9 mouse cellular contexts compared by ENCODE assay signal in genomic region chr9:107288711-107289110, GRCm38 (mm10). TPM values are rescaled to one million over a fixed set of nuclear protein-coding genes. Genes with fewer than 3 reads are reported as not detected.
DNase-seq lines count a peak whose midpoint lies in the region; ATAC-seq and TF ChIP-seq lines count a peak whose summit lies in the region.
"Had no signal": no experiment of that assay in that cellular context is flagged by ENCODE, and none has a peak within 500 bp of the region (broad histone marks: within the 10 kb centered on the region; RNA-seq: fewer than 3 reads in every experiment).

No protein-coding gene starts in this region.

- H3K27me3 ChIP-seq in hindbrain, embryonic 13.5 days = peaks cover 38% of the 10 kb centered on the region
- H3K27me3 ChIP-seq in liver, embryonic 14.5 days (ENCODE audit: control insufficient read depth, insufficient read depth, low read length) = peaks cover 3% of the 10 kb centered on the region; the same call in 1 of the 2 replicates
- H3K27me3 ChIP-seq: Patski had no signal

- DNase-seq in embryo, embryonic 10.5 days (ENCODE audit: low spot score) = peak; percentile 31
- DNase-seq in embryo, embryonic 9.5 days (ENCODE audit: extremely low spot score) = no peak
- DNase-seq in ZHBTc4 (ENCODE audit: low read depth, low spot score) = peak; percentile 85
- DNase-seq in liver, embryonic 14.5 days (ENCODE audit: low read depth in 3 of 3, low spot score in 3 of 3) = peak in 2 of 3 experiments; percentile 51 to 84
- peak; percentile 76 to 78 for DNase-seq in natural killer cell, adult 2 months (ENCODE audit: low spot score in 2 of 2)
- DNase-seq in urinary bladder, adult 2 months (ENCODE audit: low spot score) = no peak
- no peak for DNase-seq in embryo, embryonic 10 days (ENCODE audit: low spot score)

- H3K4me3 ChIP-seq in hindbrain, embryonic 13.5 days = peak overlapping the region; percentile 38; the same call in 1 of the 2 replicates
- H3K4me3 ChIP-seq in liver, embryonic 14.5 days (ENCODE audit: insufficient read depth in 1 of 2, low read depth in 2 of 2, low read length in 2 of 2) = peak overlapping the region; percentile 56 to 72

- H3K27ac ChIP-seq in hindbrain, embryonic 13.5 days = no peak overlapping the region
- H3K27ac ChIP-seq in liver, embryonic 14.5 days = no peak overlapping the region

- TF ChIP-seq CTCF in liver, embryonic 14.5 days (IDR thresholded peaks at IDR 0.05; ENCODE audit: low read depth) = no peak

- no peak overlapping the region for H3K9ac ChIP-seq in hindbrain, embryonic 13.5 days
- H3K9ac ChIP-seq in liver, embryonic 14.5 days (replicated peaks) = no peak overlapping the region

- peak overlapping the region; percentile 59 for H3K4me2 ChIP-seq in hindbrain, embryonic 13.5 days
- H3K4me2 ChIP-seq in liver, embryonic 14.5 days (ENCODE audit: low read depth) = peak overlapping the region; percentile 84

- no peak for ATAC-seq in hindbrain, embryonic 13.5 days (ENCODE audit: low FRiP score)
- ATAC-seq in liver, embryonic 14.5 days (ENCODE audit: insufficient read depth) = peak; percentile 60

- no peaks in the 10 kb centered on the region for H3K9me3 ChIP-seq in hindbrain, embryonic 13.5 days
- no peaks in the 10 kb centered on the region for H3K9me3 ChIP-seq in liver, embryonic 14.5 days (ENCODE audit: control insufficient read depth, low read length)

- no peaks in the 10 kb centered on the region for H3K36me3 ChIP-seq in hindbrain, embryonic 13.5 days
- no peaks in the 10 kb centered on the region for H3K36me3 ChIP-seq in liver, embryonic 14.5 days (replicated peaks; ENCODE audit: control insufficient read depth, insufficient read depth, low read depth)

- TF ChIP-seq EP300 in liver, embryonic 14.5 days (IDR thresholded peaks at IDR 0.05; ENCODE audit: low read depth) = no peak

- 26% methylated on average over 8 of the region's 8 CpGs for WGBS in hindbrain, embryonic 13.5 days
- WGBS in liver, embryonic 14.5 days (ENCODE audit: insufficient replicate concordance) = 13% methylated on average over 8 of the region's 8 CpGs

- peaks cover 10% of the 10 kb centered on the region for H3K4me1 ChIP-seq in hindbrain, embryonic 13.5 days (replicated peaks)
- H3K4me1 ChIP-seq in liver, embryonic 14.5 days (replicated peaks; ENCODE audit: control insufficient read depth in 2 of 2, insufficient read depth in 2 of 2, low read length in 1 of 2) = peaks cover 7 to 32% of the 10 kb centered on the region in 2 experiments

RNA-seq across cellular contexts. Expression of gene Mapkapk3, which starts 1.0 kb away (rescaled TPM):
- 2.8 and 3.7 TPM in 2 replicates for polyA plus RNA-seq in hindbrain, embryonic 13.5 days (2015; fragmentation: Nextera tagmentation; extraction: Ambion mirVana)
- 5.1 and 6.2 TPM in 2 replicates for polyA plus RNA-seq in liver, embryonic 14.5 days (2012; rRNA removed)
- 7.3 and 8.0 TPM in 2 replicates for polyA plus RNA-seq in liver, embryonic 14.5 days (2014; fragmentation: Nextera tagmentation; extraction: Ambion mirVana)
- 50.7 and 54.4 TPM in 2 replicates for polyA plus RNA-seq in urinary bladder, adult 2 months (2012; rRNA removed)

RNA-seq across cellular contexts. Expression of gene Cish, which starts 7.1 kb away (rescaled TPM):
- 8.4 and 9.6 TPM in 2 replicates for polyA plus RNA-seq in hindbrain, embryonic 13.5 days (2015; fragmentation: Nextera tagmentation; extraction: Ambion mirVana)
- 2.8 and 3.3 TPM in 2 replicates for polyA plus RNA-seq in liver, embryonic 14.5 days (2012; rRNA removed)
- polyA plus RNA-seq in liver, embryonic 14.5 days (2014; fragmentation: Nextera tagmentation; extraction: Ambion mirVana) = 4.9 and 6.0 TPM in 2 replicates
- polyA plus RNA-seq in urinary bladder, adult 2 months (2012; rRNA removed) = 11.7 and 14.7 TPM in 2 replicates

RNA-seq across cellular contexts. Expression of gene Hemk1, which starts 49.4 kb away (rescaled TPM):
- 17.0 and 17.4 TPM in 2 replicates for polyA plus RNA-seq in hindbrain, embryonic 13.5 days (2015; fragmentation: Nextera tagmentation; extraction: Ambion mirVana)
- polyA plus RNA-seq in liver, embryonic 14.5 days (2012; rRNA removed) = 3.1 and 3.3 TPM in 2 replicates
- 2.2 and 3.5 TPM in 2 replicates for polyA plus RNA-seq in liver, embryonic 14.5 days (2014; fragmentation: Nextera tagmentation; extraction: Ambion mirVana)
- 19.7 and 20.0 TPM in 2 replicates for polyA plus RNA-seq in urinary bladder, adult 2 months (2012; rRNA removed)

RNA-seq across cellular contexts. Expression of gene 6430571L13Rik, which starts 51.7 kb away (rescaled TPM):
- 7.8 and 8.3 TPM in 2 replicates for polyA plus RNA-seq in hindbrain, embryonic 13.5 days (2015; fragmentation: Nextera tagmentation; extraction: Ambion mirVana)
- 0.05 and 0.07 TPM in 2 replicates for polyA plus RNA-seq in liver, embryonic 14.5 days (2012; rRNA removed)
- polyA plus RNA-seq in liver, embryonic 14.5 days (2014; fragmentation: Nextera tagmentation; extraction: Ambion mirVana) = 0.20 TPM in 1 of 2 replicates, not detected in the other
- polyA plus RNA-seq in urinary bladder, adult 2 months (2012; rRNA removed) = 1.7 and 1.9 TPM in 2 replicates

RNA-seq across cellular contexts. Expression of gene Dock3, which starts 57.0 kb away (rescaled TPM):
- polyA plus RNA-seq in hindbrain, embryonic 13.5 days (2015; fragmentation: Nextera tagmentation; extraction: Ambion mirVana) = 18.7 and 23.4 TPM in 2 replicates
- polyA plus RNA-seq in liver, embryonic 14.5 days (2012; rRNA removed) = 0.09 and 0.11 TPM in 2 replicates
- not detected in 2 replicates for polyA plus RNA-seq in liver, embryonic 14.5 days (2014; fragmentation: Nextera tagmentation; extraction: Ambion mirVana)
- polyA plus RNA-seq in urinary bladder, adult 2 months (2012; rRNA removed) = 10.5 and 17.1 TPM in 2 replicates

Comparison
In these comparisons a context has a peak if more than half of its experiments do, and no peak if none do; other contexts are left out.
1. DNase-seq: peak in embryo, embryonic 10.5 days (single experiment), ZHBTc4 (single experiment), liver, embryonic 14.5 days (2 of 3) and natural killer cell, adult 2 months (2 of 2); none in embryo, embryonic 9.5 days (single experiment), urinary bladder, adult 2 months (single experiment) and embryo, embryonic 10 days (single experiment).